Mouse (Mus musculus) large intestine, adult 2 months (tissue): Measurements from ENCODE around the gene Havcr1. TPM values are rescaled to one million over a fixed set of nuclear protein-coding genes. Genes with fewer than 3 reads are reported as not detected.
"Not testable (repeated sequence)": the region's sequence is repeated elsewhere in the genome, so short reads cannot be mapped to it uniquely, and the experiment has no call there.

ENCODE experiments used
- DNase-seq: peaks from one replicate; pipeline ENCODE4 v3.0.0-alpha.2; 2012; ENCODE audit warnings: low read depth, low spot score
- WGBS: fragments of 180-500 bp; shearing (Covaris S2); methylation state at CpG from one replicate; pipeline ENCODE4 v1.1.7; 2018; 5-methylcytosine and 5-hydroxymethylcytosine counted together
- polyA plus RNA-seq: library from polyadenylated mRNA; depleted of rRNA; stranded (reverse); fragments of >200 nt; gene quantifications from 2 replicates; pipeline ENCODE4 v1.2.3, GENCODE M21; 2012; rRNA removed

The Havcr1 gene
- 0.30 and 0.58 TPM in 2 replicates for polyA plus RNA-seq

- DNase-seq: not testable (repeated sequence)
- WGBS: 86% methylated on average over 1 of the region's 1 CpGs
These were observed at the start of gene Havcr1 for GRCm38 (mm10) chr11:46735076-46735475. TSS of gene Havcr1 (plus strand) at chr11:46735080.

- DNase-seq: no peak
- WGBS: 46% methylated on average over 2 of the region's 2 CpGs
These were observed 44.7 kb upstream of the Havcr1 start for GRCm38 (mm10) chr11:46690136-46690535.

DNA sequence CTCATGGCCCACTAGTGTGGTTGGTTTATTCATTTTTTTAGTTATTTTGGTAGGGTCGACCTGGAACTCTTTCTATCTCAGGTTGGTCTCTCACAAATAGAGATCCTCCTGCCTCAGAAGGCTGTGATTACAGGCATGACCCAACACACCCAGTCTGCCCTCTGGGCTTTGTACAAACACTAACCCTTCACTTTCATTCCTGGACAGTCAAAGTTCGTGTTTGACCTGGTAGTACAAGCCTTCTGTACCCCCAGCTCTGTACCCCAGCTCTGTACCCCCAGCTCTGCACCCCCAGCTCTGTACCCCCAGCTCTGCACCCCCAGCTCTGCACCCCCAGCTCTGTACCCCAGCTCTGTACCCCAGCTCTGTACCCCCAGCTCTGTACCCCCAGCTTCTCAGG, 39.0 kb upstream of the Havcr1 start:
- WGBS: 60% methylated on average over 2 of the region's 2 CpGs
- DNase-seq: not testable (repeated sequence)

GRCm38 (mm10) chr11:46697433-46698277, 37.2 kb upstream of the Havcr1 start:
- DNase-seq: no peak
- WGBS: 74% methylated on average over 5 of the region's 5 CpGs

- no peak for DNase-seq
- 79% methylated on average over 6 of the region's 6 CpGs for WGBS
These were observed 36.6 kb upstream of the Havcr1 start for GRCm38 (mm10) chr11:46698278-46698655.

GRCm38 (mm10) chr11:46698830-46699229, 36.0 kb upstream of the Havcr1 start:
- no peak for DNase-seq
- WGBS: 60% methylated on average over 5 of the region's 5 CpGs

GRCm38 (mm10) chr11:46706664-46707356, 28.1 kb upstream of the Havcr1 start, which contains the start of gene Timd2:
TSS of gene Timd2 (minus strand) at chr11:46707061.
- 74% methylated on average over 6 of the region's 6 CpGs for WGBS

DNA sequence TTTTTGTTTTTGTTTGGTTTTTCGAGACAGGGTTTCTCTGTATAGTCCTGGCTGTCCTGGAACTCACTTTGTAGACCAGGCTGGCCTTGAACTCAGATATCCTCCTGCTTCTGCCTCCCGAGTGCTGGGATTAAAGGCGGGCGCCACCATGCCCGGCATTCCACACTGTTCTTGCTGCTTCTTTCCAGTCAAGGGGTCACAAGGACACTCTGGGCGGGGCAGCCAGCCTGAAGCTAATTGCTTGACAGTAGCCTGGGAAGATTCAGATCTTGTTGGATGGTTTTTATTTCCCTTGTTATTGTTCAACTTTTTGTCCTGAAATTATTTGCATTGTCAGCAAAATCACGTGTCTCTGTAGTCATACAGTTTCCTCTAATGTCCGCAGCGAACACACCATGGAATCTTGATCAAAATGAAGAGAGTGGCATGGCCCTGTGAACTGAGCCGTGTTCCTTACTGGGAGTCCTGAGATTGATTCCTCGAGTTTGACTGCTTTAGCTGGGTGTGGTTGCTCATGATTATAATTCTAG, 3.3 kb upstream of the Havcr1 start:
- no peak for DNase-seq
- WGBS: 69% methylated on average over 11 of the region's 11 CpGs

More at GRCm38 (mm10) chr11:46706664-46707356, 28.1 kb upstream of the Havcr1 start, which contains the start of gene Timd2:
- no peak for DNase-seq

- WGBS: 57% methylated on average over 6 of the region's 6 CpGs
- DNase-seq: no peak
These were observed 1.6 kb upstream of the Havcr1 start for GRCm38 (mm10) chr11:46733242-46733789.

DNA sequence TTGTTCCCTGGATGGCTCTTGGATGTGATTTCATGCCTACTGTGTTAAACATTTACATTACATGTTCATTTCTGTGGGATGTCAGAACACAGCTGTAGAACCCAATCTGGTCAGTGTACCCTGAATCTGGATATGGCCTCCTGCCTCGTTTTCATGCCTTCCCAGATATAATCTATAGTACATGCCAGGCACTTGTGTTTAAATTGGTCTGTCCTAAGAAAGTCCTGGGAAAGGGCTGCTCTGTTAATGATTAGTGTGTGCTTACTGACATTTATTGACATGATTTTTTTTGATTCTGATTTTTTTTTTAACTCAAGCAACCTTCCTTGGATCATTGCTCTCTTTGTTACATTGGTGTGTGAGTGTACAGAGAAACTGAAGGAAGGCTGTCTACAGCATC, 263 bp upstream of the Havcr1 start:
- no peak for DNase-seq
- 11% methylated on average over 1 of the region's 1 CpGs for WGBS

GRCm38 (mm10) chr11:46739501-46739900, 4.6 kb downstream of the Havcr1 start:
- no peak for DNase-seq
- WGBS: 59% methylated on average over 4 of the region's 4 CpGs

- WGBS: 74% methylated on average over 4 of the region's 4 CpGs
- DNase-seq: no peak
These were observed 6.0 kb downstream of the Havcr1 start for GRCm38 (mm10) chr11:46740886-46741285.

- WGBS: 71% methylated on average over 3 of the region's 3 CpGs
- no peak for DNase-seq
These were observed 6.8 kb downstream of the Havcr1 start for GRCm38 (mm10) chr11:46741716-46742115.

GRCm38 (mm10) chr11:46747996-46748395, 13.1 kb downstream of the Havcr1 start:
- WGBS: 45% methylated on average over 2 of the region's 2 CpGs
- no peak for DNase-seq

- 28% methylated on average over 2 of the region's 2 CpGs for WGBS
- no peak for DNase-seq
These were observed 18.8 kb downstream of the Havcr1 start for GRCm38 (mm10) chr11:46753662-46754061.

DNA sequence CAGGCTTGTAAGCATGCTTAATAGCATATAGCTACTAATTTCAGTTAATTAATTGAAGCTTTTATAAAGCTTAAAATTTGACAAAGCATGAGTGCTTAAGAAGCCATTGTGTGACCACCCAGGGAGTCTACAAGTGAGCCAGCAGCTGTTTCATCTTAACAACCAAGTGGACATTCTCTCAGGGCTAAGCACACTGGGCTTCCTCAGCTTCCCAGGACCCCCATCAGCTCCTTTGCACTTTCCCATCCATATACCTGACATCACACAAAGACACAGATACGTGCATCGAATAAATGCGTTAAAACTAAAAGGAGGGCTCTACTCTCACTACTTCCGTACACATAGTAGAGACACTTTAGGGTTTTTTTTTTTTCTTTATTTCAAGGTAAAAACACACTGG, 19.8 kb downstream of the Havcr1 start:
- 85% methylated on average over 4 of the region's 4 CpGs for WGBS
- DNase-seq: no peak

DNA sequence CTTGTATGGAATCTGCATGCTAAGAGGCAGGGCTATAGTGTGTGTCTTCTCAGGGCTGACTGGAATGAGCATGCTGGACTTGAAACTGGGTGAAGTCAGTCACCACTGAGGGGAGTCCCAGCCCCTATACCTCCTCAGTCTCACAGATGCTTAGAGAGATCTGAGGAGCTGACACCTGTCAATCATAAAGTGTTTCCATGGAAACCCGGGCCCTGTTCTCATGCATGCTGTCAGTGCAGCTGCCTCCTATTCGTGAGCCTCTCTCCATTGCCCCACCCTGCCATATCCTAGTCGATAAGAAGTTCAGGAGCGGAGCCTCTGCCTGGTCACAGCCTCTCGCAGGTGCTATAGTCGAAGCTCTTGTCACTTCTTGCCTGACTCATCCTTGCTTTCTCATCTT, 20.8 kb downstream of the Havcr1 start:
- 75% methylated on average over 6 of the region's 6 CpGs for WGBS
- DNase-seq: not testable (repeated sequence)

DNA sequence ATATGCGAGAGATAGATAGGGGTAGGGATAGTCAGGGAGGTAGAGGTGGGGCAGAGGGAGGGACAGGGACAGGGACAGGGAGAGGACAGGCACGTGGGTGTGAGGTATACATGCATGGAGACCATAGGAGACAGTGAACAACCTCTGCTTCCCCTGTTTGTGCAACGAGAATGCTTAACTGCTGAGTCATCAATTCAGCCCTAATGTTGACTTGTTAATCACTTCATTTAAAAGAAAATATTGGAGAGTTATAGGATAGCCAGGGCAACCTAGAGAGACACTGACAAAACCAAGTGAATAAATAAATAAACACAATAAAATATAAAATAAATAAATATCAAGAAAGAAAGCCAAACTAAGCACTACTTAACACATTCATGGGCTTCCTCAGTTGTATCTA, 42.0 kb downstream of the Havcr1 start:
- no peak for DNase-seq
- WGBS: 67% methylated on average over 3 of the region's 3 CpGs

DNA sequence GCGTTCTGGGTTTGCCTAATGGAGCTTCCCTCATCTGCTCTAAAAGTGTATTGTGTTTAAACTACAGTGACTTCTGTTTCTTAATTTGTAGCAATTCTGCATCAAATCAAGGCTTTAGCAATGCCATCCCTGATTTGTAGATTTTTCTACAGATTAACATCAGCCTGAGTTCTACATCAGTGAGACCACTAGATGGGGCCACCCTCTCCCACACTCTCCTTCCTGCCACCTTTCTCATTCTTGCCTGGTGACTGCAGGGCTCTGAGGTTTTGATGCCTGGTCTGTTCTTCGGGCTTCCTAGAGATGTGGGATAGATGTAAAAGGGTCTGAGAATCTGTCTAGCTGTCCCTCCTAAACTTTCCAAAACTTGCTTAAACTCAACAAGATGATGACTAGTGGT, 44.9 kb downstream of the Havcr1 start:
- 84% methylated on average over 2 of the region's 2 CpGs for WGBS
- DNase-seq: no peak

DNA sequence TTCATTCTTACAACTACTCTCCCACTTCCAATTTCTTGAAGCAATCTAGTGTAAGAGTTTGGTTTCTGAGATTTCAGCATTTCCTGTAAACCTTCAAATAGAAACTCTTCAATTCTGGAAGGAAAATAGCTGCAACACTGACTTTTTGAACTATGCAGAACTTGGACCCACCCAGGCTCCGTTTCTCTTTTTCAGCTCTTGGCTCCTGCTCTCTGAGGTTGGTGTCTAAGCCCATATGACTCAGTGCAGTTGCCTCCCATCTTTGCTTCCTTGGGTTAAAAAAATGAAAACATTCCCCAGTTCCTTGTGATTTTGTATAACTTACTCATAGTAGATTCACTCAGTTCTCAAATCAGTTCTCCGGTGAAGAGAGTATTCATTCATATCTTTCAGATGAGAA, 69.6 kb downstream of the Havcr1 start:
- no peak for DNase-seq
- 78% methylated on average over 2 of the region's 2 CpGs for WGBS
